Mouse (Mus musculus): ENCODE results near the gene Cacng3. TPM values are rescaled to one million over a fixed set of nuclear protein-coding genes. Genes with fewer than 3 reads are reported as not detected.
A peak's percentile ranks its signal among the peaks of the same experiment; 100 is the strongest.

The Cacng3 gene
- polyA plus RNA-seq, 1 experiment from 2014 or later = not detected

GRCm38 (mm10) chr7:122793655-122794346, 123.5 kb downstream of the Cacng3 start:
- 50% methylated on average over 6 of the region's 6 CpGs for WGBS
- ATAC-seq (ENCODE audit: low FRiP score, low TSS enrichment) = no peak
- Histone ChIP-seq H3K4me2 (replicated peaks; ENCODE audit: low read depth, low read length) (no peak overlapping the region), H3K4me3 (ENCODE audit: low read length) (no peak overlapping the region), H3K9ac (ENCODE audit: low read depth, low read length) (no peak overlapping the region), H3K27ac (ENCODE audit: low read depth, low read length) (no peak overlapping the region), H3K4me1 (ENCODE audit: control insufficient read depth, insufficient read depth, low read length) (no peaks in the 10 kb centered on the region), H3K9me3 (ENCODE audit: control insufficient read depth, low read length) (no peaks in the 10 kb centered on the region), H3K36me3 (ENCODE audit: control insufficient read depth, insufficient read depth, low read length) (no peaks in the 10 kb centered on the region), H3K27me3 (ENCODE audit: control insufficient read depth, insufficient read depth, low read length) (no peaks in the 10 kb centered on the region)

GRCm38 (mm10) chr7:122795140-122795539, 124.8 kb downstream of the Cacng3 start:
- Histone ChIP-seq H3K9ac (ENCODE audit: low read depth, low read length) (no peak overlapping the region), H3K4me1 (ENCODE audit: control insufficient read depth, insufficient read depth, low read length) (no peaks in the 10 kb centered on the region), H3K27me3 (ENCODE audit: control insufficient read depth, insufficient read depth, low read length) (no peaks in the 10 kb centered on the region), H3K4me3 (ENCODE audit: low read length) (no peak overlapping the region), H3K9me3 (ENCODE audit: control insufficient read depth, low read length) (no peaks in the 10 kb centered on the region), H3K4me2 (replicated peaks; ENCODE audit: low read depth, low read length) (no peak overlapping the region), H3K27ac (ENCODE audit: low read depth, low read length) (no peak overlapping the region), H3K36me3 (ENCODE audit: control insufficient read depth, insufficient read depth, low read length) (no peaks in the 10 kb centered on the region)
- 92% methylated on average over 6 of the region's 6 CpGs for WGBS
- ATAC-seq (ENCODE audit: low FRiP score, low TSS enrichment) = no peak

GRCm38 (mm10) chr7:122800821-122801220, 130.5 kb downstream of the Cacng3 start:
- no peaks in the 10 kb centered on the region for H3K4me1 ChIP-seq (ENCODE audit: control insufficient read depth, insufficient read depth, low read length)
- H3K4me2 ChIP-seq (replicated peaks; ENCODE audit: low read depth, low read length) = no peak overlapping the region
- no peak overlapping the region for H3K9ac ChIP-seq (ENCODE audit: low read depth, low read length)
- 71% methylated on average over 2 of the region's 2 CpGs for WGBS
- H3K36me3 ChIP-seq (ENCODE audit: control insufficient read depth, insufficient read depth, low read length) = no peaks in the 10 kb centered on the region
- H3K4me3 ChIP-seq (ENCODE audit: low read length) = no peak overlapping the region
- no peaks in the 10 kb centered on the region for H3K27me3 ChIP-seq (ENCODE audit: control insufficient read depth, insufficient read depth, low read length)
- ATAC-seq (ENCODE audit: low FRiP score, low TSS enrichment) = no peak
- no peaks in the 10 kb centered on the region for H3K9me3 ChIP-seq (ENCODE audit: control insufficient read depth, low read length)
- no peak overlapping the region for H3K27ac ChIP-seq (ENCODE audit: low read depth, low read length)

- Histone ChIP-seq H3K9me3 (ENCODE audit: control insufficient read depth, low read length) (no peaks in the 10 kb centered on the region), H3K9ac (ENCODE audit: low read depth, low read length) (no peak overlapping the region), H3K36me3 (ENCODE audit: control insufficient read depth, insufficient read depth, low read length) (no peaks in the 10 kb centered on the region), H3K4me2 (replicated peaks; ENCODE audit: low read depth, low read length) (no peak overlapping the region), H3K27ac (ENCODE audit: low read depth, low read length) (no peak overlapping the region), H3K4me1 (ENCODE audit: control insufficient read depth, insufficient read depth, low read length) (no peaks in the 10 kb centered on the region), H3K4me3 (ENCODE audit: low read length) (no peak overlapping the region), H3K27me3 (ENCODE audit: control insufficient read depth, insufficient read depth, low read length) (no peaks in the 10 kb centered on the region)
- peak; percentile 69; the same call in 1 of the 2 replicates for ATAC-seq (ENCODE audit: low FRiP score, low TSS enrichment)
- 48% methylated on average over 9 of the region's 9 CpGs for WGBS
Measured at GRCm38 (mm10) chr7:122803839-122804496, 133.7 kb downstream of the Cacng3 start.

GRCm38 (mm10) chr7:122806531-122806930, 136.2 kb downstream of the Cacng3 start:
- 59% methylated on average over 5 of the region's 5 CpGs for WGBS
- Histone ChIP-seq H3K9ac (ENCODE audit: low read depth, low read length) (no peak overlapping the region), H3K4me2 (replicated peaks; ENCODE audit: low read depth, low read length) (no peak overlapping the region), H3K4me3 (ENCODE audit: low read length) (no peak overlapping the region), H3K4me1 (ENCODE audit: control insufficient read depth, insufficient read depth, low read length) (no peaks in the 10 kb centered on the region), H3K36me3 (ENCODE audit: control insufficient read depth, insufficient read depth, low read length) (no peaks in the 10 kb centered on the region), H3K27ac (ENCODE audit: low read depth, low read length) (no peak overlapping the region), H3K9me3 (ENCODE audit: control insufficient read depth, low read length) (no peaks in the 10 kb centered on the region), H3K27me3 (ENCODE audit: control insufficient read depth, insufficient read depth, low read length) (no peaks in the 10 kb centered on the region)
- no peak for ATAC-seq (ENCODE audit: low FRiP score, low TSS enrichment)

GRCm38 (mm10) chr7:122813724-122814123, 143.4 kb downstream of the Cacng3 start:
- Histone ChIP-seq H3K4me3 (ENCODE audit: low read length) (no peak overlapping the region), H3K9me3 (ENCODE audit: control insufficient read depth, low read length) (no peaks in the 10 kb centered on the region), H3K27ac (ENCODE audit: low read depth, low read length) (no peak overlapping the region), H3K36me3 (ENCODE audit: control insufficient read depth, insufficient read depth, low read length) (no peaks in the 10 kb centered on the region), H3K27me3 (ENCODE audit: control insufficient read depth, insufficient read depth, low read length) (no peaks in the 10 kb centered on the region), H3K9ac (ENCODE audit: low read depth, low read length) (no peak overlapping the region), H3K4me1 (ENCODE audit: control insufficient read depth, insufficient read depth, low read length) (no peaks in the 10 kb centered on the region), H3K4me2 (replicated peaks; ENCODE audit: low read depth, low read length) (no peak overlapping the region)
- no peak for ATAC-seq (ENCODE audit: low FRiP score, low TSS enrichment)
- WGBS = 57% methylated on average over 1 of the region's 1 CpGs

GRCm38 (mm10) chr7:122817565-122817964, 147.3 kb downstream of the Cacng3 start:
- Histone ChIP-seq H3K4me3 (ENCODE audit: low read length) (no peak overlapping the region), H3K9me3 (ENCODE audit: control insufficient read depth, low read length) (no peaks in the 10 kb centered on the region), H3K27me3 (ENCODE audit: control insufficient read depth, insufficient read depth, low read length) (no peaks in the 10 kb centered on the region), H3K36me3 (ENCODE audit: control insufficient read depth, insufficient read depth, low read length) (no peaks in the 10 kb centered on the region), H3K9ac (ENCODE audit: low read depth, low read length) (no peak overlapping the region), H3K4me1 (ENCODE audit: control insufficient read depth, insufficient read depth, low read length) (no peaks in the 10 kb centered on the region), H3K4me2 (replicated peaks; ENCODE audit: low read depth, low read length) (no peak overlapping the region), H3K27ac (ENCODE audit: low read depth, low read length) (no peak overlapping the region)
- ATAC-seq (ENCODE audit: low FRiP score, low TSS enrichment) = no peak
- WGBS = 83% methylated on average over 7 of the region's 7 CpGs

Data from kidney, embryonic 14.5 days (tissue).